Mouse (Mus musculus): Measurements from ENCODE around the gene Pex13. TPM values are rescaled to one million over a fixed set of nuclear protein-coding genes. Genes with fewer than 3 reads are reported as not detected.
A peak's percentile ranks its signal among the peaks of the same experiment; 100 is the strongest.
"Not testable (repeated sequence)": the region's sequence is repeated elsewhere in the genome, so short reads cannot be mapped to it uniquely, and the experiment has no call there.

Gene Pex13
- polyA plus RNA-seq, 1 experiment: 15.6 TPM

- DNase-seq (ENCODE audit: low read depth): no peak
Observed at GRCm38 (mm10) chr11:23647431-23647830, 18.3 kb downstream of the Pex13 start.

GRCm38 (mm10) chr11:23634573-23634972 is 31.2 kb downstream of the Pex13 start:
- no peak for DNase-seq (ENCODE audit: low read depth)

- peak; percentile 16 for DNase-seq (ENCODE audit: low read depth)
Observed at GRCm38 (mm10) chr11:23633879-23634215, 31.9 kb downstream of the Pex13 start.

GRCm38 (mm10) chr11:23632945-23633878 is 32.5 kb downstream of the Pex13 start, which contains the start of gene 0610010F05Rik:
TSS of gene 0610010F05Rik (minus strand) at chr11:23633639.
- DNase-seq (ENCODE audit: low read depth): peak; percentile 40

- no peak for DNase-seq (ENCODE audit: low read depth)
Observed at GRCm38 (mm10) chr11:23630664-23631063, 35.1 kb downstream of the Pex13 start.

- DNase-seq (ENCODE audit: low read depth): no peak
Observed at GRCm38 (mm10) chr11:23618995-23619394, 46.8 kb downstream of the Pex13 start.

GRCm38 (mm10) chr11:23614546-23614945 is 51.2 kb downstream of the Pex13 start:
- no peak for DNase-seq (ENCODE audit: low read depth)

- DNase-seq (ENCODE audit: low read depth): not testable (repeated sequence)
Observed at GRCm38 (mm10) chr11:23607291-23607690, 58.5 kb downstream of the Pex13 start.

Other genes starting within 250 kb of the Pex13 start
- gene Ahsa2, start 167.9 kb downstream of the Pex13 start, polyA plus RNA-seq (2012; rRNA removed): 8.8 and 9.2 TPM in 2 replicates
- 0.15 and 0.33 TPM in 2 replicates for gene 1700093K21Rik, start 144.8 kb downstream of the Pex13 start, polyA plus RNA-seq (2012; rRNA removed)
- gene 0610010F05Rik, start 32.3 kb downstream of the Pex13 start, polyA plus RNA-seq (2012; rRNA removed): 4.5 and 5.2 TPM in 2 replicates
- gene Pus10, start 285 bp downstream of the Pex13 start, polyA plus RNA-seq (2012; rRNA removed): 4.1 and 4.5 TPM in 2 replicates
- 1.2 and 1.4 TPM in 2 replicates for gene Rel, start 105.0 kb upstream of the Pex13 start, polyA plus RNA-seq (2012; rRNA removed)
- 2.7 and 3.1 TPM in 2 replicates for gene Papolg, start 229.3 kb upstream of the Pex13 start, polyA plus RNA-seq (2012; rRNA removed)

Measured in gonadal fat pad, adult 2 months (tissue).